Mouse (Mus musculus): ENCODE data around the gene Per1.

Gene Per1

GRCm38 (mm10) chr11:69125919-69126705 is 31.1 kb downstream of the Per1 start:
- no peak for DNase-seq (ENCODE audit: low spot score in 2 of 2)

DNA sequence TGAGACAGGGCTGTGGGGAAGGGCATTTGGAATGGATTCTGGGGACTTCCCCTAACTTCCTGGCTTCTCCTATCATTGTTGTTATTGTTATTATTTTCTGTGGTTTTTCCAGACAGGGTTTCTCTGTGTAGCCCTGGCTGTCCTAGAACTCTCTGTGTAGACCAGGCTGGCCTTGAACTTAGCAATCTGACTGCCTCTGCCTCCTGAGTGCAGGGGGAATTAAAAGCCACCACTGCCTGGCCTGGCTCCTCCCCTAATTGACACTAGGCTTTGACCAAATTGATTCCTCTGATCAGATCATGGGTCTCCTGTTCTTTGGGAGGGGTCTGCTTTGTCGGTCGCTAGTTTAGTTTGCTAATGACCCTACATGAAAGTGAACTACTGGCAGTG is 31.7 kb downstream of the Per1 start:
- DNase-seq (ENCODE audit: low spot score in 2 of 2): no peak

DNA sequence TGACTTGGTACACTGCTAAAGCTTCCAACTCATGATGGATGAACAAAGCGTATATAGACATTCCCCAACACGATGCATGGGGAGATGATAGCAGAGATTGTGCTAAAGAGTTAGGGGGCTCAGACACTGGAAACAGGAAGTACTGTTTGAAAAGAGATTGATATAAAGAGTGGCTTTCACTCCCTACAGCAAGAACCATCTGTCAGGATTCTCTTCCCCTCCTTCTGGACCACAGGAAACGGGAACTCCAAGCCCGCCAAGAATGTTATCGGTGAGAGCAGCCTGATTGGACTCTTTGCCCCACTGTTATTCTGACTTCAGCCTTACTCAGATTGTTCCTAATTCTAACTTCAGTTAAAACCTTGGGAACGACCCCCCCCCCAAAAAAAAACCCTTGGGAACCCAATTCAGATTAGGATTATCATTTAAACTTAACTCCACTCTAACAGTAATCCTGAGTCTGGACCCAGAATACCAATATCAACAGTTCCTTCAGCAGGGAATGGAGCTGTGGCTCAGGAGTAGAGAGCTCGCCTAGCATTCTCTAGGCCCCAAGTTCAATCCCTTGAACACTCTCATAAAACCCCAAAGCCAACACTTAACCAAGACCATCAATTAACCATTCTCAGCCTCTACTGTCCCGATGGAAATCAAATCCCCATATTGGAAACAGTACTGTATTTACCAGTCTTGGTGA is 33.6 kb downstream of the Per1 start:
- DNase-seq (ENCODE audit: low spot score in 2 of 2): no peak

DNA sequence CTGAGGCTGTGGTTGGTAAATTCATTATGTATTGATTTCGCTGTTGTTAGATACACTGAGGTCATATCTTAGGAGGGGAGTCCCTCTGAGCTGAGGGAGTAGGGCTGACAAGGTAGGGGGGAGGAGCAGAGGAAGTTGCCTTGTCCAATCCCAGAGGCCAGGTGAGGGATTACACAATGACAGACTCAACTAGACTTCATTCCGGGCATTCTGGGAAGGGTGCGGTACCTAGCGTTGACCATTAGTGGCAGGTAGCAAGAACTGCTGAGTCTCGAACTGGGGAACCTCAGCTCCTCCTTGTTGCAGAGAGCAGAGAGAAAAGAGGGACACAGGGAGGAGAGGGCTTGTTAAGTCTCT is 38.5 kb downstream of the Per1 start:
- DNase-seq (ENCODE audit: low spot score in 2 of 2): no peak

- peak in 1 of 2 experiments; percentile 28 for DNase-seq (ENCODE audit: low spot score in 2 of 2)
These were observed 39.1 kb downstream of the Per1 start for GRCm38 (mm10) chr11:69133923-69134621.

GRCm38 (mm10) chr11:69134622-69134968 is 39.6 kb downstream of the Per1 start:
- DNase-seq (ENCODE audit: low spot score in 2 of 2): no peak

DNA sequence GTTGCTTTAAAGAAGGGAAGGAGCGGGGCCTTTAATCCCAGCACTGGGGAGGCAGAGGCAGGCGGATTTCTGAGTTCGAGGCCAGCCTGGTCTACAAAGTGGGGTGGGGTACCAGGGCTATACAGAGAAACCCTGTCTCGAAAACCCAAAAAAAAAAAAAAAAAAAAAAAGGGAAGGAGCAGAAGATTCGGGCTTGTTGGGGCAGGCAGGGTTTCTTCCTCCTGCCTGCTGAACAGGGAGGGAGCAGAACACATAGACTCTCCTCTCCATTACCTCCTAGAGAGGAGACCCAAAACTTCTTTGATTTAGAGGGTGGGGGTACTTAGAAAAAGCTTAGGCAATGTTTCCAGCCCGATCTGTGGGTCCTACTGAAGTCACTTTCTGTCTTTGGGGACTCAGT is 40.3 kb downstream of the Per1 start:
- no peak for DNase-seq (ENCODE audit: low spot score in 2 of 2)

GRCm38 (mm10) chr11:69147546-69147945 is 52.5 kb downstream of the Per1 start:
- no peak for DNase-seq (ENCODE audit: low spot score in 2 of 2)

- DNase-seq (ENCODE audit: low spot score in 2 of 2): no peak
These were observed 53.5 kb downstream of the Per1 start for GRCm38 (mm10) chr11:69148451-69148960.

DNA sequence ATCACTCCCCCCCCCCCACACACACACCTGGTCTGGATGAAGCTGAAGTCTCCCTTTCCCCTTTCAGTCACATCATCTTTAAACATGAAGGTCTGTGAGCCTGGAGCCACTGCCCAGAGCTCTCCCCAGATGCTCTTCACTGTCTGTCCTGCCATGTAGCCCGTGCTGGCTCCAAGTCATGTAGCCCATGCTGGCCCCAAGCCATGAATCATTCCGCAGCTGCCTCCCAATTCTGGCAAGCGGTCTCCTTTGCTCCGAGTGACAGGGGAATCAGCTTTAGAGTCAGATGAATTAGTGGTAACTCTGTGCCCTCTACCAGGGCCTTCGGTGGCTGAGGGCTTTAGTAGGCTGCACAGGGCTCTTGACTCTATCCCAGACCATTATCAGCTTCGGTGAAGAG is 54.7 kb downstream of the Per1 start:
- DNase-seq (ENCODE audit: low spot score in 2 of 2): no peak

DNA sequence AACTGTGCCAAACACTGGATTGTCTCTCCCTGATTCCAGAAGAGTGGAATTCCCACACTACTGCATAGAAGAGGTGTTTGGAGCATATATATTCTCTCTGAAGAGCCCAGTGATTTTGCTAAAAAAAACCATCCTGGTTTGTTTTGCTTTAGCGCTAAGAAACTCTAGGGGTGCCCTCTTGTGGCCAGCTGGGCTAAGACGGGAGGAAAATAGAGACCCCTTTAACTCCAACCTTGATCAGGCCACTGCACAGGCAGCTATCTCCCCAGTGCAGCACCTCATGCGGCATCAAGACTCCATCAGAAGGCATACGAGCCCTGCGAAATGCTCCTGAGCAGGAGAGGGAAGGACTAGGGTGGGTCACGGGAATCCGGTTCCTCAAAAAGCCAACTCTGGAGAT is 55.4 kb downstream of the Per1 start:
- DNase-seq (ENCODE audit: low spot score in 2 of 2): peak in 1 of 2 experiments; percentile 47

- no peak for DNase-seq (ENCODE audit: low spot score in 2 of 2)
These were observed 56.0 kb downstream of the Per1 start for GRCm38 (mm10) chr11:69151004-69151403.

DNA sequence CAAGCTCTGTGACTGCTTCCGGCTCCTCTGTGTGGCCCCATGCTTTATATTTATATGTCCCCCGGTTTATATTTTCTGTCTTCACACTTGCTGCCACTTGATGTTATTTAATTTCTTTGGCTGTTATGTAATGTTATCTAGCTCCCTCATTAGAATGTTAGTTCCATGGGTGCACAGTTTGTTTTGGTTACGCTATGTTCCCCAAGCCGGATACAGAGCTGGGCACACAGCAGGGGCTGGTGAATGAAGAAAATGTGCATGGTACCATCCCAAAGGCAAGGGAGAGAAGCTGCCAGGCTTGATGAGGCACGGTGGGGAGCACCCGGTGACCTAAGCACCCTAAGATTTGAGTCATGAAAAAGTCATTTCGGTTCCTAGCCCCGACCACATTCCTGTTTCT is 58.8 kb downstream of the Per1 start:
- DNase-seq (ENCODE audit: low spot score in 2 of 2): no peak

DNA sequence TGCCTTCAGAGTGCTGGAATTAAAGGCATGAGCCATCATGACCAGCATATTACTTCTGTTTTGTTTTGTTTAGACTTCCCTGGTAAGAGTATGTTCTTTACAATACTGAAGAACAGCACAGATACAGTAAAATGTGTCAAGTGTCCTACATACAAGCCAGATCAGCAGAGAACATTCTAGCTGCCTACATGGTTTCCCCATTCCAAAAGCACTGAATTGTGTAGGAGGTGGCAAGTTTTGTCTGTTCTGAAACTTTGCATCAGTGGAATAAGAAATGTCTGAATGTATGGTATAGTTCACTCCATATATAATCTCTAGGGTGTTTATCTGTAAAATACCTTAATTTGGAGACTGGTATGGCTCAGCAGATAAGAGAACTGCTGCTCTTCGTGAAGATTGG is 60.3 kb downstream of the Per1 start:
- DNase-seq (ENCODE audit: low spot score in 2 of 2): no peak

- DNase-seq (ENCODE audit: low spot score in 2 of 2): no peak
These were observed 61.8 kb downstream of the Per1 start, which contains the start of gene Alox12b for GRCm38 (mm10) chr11:69156800-69157199. Alox12b (plus strand) TSS chr11:69156989.
